Mouse (Mus musculus) kidney, adult 11 months (tissue): ENCODE measurements around the gene Dtnb.
"Not testable (repeated sequence)": the region's sequence is repeated elsewhere in the genome, so short reads cannot be mapped to it uniquely, and the experiment has no call there.

ENCODE experiments used
- DNase-seq: peaks from one replicate; pipeline ENCODE4 v3.0.0; 2022

Dtnb gene

DNA sequence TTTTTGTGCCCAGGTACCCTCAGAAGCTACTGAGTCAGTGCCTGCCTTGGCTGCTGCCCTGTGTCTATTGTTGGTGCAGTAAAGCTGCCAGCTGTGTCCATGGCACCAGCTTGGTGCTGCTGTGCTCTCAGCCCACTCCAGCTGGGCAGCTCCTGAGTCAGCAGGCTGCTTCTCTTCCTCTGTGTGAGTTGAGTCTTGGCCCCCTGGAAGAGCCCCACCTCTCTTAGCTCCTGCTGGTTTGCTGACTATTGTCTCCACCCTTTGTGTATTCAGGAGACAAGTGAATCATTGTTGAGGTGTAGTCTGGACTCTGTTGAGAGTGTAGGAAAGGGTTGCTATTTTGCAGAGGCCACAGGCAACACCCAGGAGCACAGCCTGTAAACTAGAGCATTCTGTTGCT lies 90.5 kb downstream of the Dtnb start:
- DNase-seq = no peak

DNA sequence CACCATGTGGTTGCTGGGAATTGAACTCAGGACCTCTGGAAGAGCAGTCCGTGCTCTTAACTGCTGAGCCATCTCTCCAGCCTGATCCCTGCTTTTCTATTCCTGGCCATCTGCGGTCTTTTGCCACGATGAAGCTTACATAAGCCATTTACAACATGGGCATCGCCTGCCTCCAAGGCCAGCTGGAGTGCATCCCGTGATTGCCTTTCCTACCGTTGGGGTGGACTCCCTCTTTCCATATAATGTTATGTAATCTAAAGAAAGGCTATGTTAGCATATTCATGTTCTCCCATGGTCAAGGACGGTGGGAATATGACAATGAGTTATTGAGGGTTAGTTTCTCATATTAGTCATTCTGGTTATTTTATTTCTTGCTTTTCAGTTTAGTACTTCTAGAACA lies 91.2 kb downstream of the Dtnb start:
- DNase-seq = no peak

DNA sequence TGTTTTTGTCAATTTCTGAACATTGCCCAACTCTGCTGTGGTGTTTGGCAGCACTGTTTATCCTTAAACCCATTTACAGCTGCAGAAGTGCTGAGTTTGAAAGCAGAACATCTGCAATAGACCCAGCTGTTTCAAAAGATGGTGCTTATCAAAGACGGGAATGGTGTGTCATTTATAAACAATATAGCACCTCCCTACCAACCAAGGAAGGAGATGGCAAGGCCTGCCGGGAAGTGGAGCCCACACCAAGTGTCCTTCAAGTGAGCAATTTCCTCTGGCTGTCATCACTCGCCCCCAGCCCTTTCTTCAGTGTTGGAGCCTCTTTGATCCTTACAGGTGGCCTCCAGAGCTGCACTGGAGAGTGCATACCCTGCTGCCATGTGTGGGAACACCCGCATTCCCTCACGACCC lies 97.8 kb downstream of the Dtnb start:
- no peak for DNase-seq

DNA sequence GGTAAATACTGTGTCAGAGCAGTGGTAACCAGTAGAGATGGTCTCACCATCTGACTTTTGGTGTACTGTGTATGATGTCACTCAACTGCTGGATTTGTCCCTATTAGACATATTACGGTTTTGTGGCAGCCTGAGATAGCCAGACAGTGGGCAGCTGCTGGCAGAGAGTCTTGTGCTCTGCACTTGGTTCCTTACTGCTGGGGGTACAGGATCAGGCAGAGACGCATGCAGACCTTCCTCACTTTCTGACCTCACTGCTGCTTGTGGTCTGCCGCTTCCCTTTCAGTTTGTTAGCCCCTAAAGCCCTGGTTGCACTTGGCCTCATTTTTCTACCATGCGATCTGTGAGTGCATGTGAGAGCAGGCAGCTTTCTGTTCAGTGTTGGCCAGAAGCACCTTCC lies 98.9 kb downstream of the Dtnb start:
- no peak for DNase-seq

DNA sequence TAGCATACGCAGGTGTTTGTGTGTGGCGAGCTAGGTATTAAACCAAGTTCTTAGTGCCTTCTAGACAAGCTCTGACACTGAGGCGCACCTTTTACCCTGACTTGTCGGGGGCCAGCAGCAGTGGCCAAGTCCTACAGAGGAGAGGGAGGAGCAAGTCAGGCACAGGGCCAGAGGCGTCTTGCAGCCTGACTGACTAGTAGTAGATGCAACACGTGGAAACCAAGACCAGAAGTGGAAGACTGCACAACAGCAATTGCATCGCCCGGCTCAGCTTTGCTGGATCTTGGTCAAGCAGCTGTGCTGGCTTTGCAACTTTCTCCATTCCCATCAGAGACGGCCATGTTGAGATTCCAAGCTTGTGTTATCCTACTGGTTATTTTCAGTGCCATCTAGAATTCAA lies 100.6 kb downstream of the Dtnb start:
- DNase-seq = peak; percentile 10

DNA sequence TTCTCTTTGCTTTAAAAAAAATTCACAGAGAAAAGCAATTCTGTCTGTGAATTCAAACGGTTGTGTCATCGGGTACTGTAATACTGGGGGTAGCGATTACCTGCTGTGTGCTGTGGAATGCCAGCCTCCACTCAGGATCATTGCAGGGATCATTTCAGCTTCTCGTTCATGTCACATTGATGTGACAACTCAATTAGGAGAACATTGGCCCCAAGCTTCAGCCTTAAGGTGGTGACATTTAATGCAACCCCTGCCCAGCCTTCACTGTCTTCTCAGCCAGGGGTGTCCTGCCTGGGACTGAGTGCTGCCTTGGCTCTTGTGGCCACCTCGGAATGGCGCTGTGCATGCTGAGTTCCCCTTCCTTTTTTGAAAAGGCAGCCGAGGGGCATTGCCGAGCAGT lies 101.7 kb downstream of the Dtnb start:
- no peak for DNase-seq

DNA sequence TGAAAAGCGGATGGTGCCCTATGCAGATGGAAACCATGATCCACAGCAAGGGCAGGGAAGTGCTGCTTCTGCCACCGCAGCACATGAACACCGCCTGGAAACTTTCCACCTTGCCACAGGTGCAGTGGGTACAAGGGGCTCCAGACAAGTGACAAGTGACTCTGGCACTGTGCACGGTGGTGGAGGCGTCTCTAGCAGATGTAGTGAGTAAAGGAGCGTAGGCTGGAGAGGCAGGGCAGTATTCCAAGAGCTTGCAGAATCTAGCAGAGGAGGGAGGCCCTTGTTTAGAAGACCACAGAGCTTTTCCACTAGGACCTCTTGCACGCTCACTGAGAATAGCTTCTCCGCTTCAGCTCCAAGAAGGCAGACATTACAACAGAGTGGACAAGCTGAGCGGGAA lies 102.7 kb downstream of the Dtnb start:
- DNase-seq = no peak

DNA sequence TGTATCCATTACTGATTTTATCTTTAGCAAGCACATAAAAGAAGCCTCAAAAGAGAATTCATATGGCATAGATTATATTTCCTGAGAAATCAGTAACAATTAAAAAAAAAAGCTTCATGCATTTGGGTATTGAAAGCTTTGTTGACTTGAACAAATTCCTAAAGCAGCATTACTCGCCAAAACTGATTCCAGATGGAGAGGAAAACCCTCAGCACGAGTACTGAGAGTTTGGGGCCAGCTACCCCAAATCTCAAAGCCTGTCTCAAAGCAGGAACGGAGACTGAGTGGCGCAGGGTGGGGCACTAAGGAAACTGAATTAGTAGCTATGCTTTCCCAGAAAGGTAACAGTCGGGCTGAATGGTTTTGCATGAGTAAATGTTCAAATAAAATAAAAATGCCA lies 108.5 kb downstream of the Dtnb start:
- DNase-seq = no peak

DNA sequence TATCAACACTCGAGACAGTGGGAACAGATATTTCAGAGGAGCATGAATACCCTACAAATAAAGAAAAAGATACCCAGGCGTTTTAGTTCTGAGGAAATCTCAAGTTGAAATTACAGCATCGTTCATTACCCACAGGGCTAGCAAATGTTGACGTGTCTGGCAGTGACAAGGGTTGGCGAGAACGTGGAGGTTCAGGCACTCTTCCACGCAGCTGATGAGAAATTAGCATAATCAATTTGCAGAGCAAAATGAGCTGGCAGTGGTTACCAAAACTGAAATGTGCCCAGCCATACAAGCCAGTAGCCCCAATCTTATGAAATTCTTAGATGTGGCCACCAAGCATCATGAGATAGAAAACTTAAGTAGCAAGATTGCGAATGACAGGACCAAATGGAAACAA lies 110.9 kb downstream of the Dtnb start:
- DNase-seq = no peak

DNA sequence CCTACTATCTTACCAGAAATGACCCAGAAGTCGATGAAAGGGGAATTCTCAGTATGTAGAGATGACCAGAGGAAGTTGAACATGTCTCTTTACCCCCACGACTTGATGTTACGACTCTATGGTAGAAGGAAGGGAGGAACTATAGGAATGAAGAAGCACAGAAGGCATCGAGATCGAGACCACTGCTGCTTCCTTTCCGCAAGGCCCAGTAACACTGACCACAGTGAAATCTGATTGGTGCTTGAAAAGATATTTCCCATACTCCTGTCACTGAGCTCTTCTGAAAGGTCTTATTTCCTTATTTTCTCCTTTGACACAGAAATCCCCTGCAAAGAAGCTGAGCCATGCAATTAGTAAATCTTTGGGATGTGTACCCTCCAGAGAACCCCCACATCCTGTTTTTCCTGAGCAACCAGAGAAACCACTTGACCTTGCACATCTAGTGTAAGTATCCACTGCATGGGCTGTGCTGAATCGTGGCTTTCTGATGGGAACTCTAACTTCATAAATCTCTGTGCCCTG lies 114.3 kb downstream of the Dtnb start:
- DNase-seq = no peak

DNA sequence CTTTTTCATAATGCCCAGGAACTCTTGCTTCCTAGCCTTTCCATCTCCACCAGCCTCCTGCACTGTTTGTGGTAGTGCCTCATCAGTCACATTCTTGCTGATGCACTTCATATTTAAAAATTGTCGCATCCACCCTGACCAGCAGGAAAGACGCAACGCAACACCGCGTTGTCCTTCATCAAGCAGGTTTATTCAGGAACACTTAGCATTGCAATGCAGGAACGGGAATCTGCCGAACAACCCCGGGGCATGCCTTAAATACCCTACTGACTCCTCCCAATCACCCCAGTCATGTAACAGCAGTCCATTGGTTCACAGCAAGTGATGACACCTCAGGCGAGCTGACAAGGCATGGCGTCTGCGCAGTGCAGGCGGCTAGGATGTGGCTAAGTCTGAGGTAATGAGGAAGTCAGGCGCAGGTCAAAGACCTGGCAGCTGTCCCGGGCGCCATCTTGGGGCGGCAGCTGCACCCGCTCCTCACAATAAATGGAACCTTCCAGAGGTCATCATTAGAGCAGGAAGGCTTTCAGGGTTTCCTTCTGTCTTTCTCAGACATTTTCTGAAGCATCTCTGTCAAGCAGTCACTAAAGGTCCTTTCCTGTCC lies 118.8 kb downstream of the Dtnb start:
- not testable (repeated sequence) for DNase-seq

DNA sequence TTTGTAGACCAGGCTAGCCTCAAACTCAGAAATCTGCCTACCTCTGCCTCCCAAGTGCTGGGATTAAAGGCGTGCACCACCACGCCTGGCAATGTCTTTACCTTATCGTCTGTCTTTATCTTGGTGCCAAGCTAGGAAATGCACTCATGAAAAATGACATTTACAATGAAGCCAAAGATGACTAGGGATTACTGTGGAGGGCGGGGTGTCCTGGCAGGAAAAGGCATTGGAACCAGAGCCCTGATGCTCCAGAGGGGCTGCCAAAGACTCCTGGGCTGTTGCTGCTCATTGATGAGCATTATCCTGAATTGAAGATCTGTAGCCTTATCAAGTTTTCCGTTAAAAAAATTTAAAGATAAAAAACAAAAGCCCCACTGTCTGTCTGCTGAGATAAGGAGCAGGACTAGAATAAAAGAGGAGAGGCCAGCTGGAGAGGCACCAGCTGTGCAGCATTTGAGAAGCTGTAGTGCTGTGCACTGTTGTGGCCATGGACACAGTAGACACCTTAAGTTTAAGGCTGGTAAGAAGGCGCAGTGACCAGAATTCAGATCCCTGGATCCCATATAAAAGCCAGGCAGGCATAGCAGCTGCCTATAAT lies 120.7 kb downstream of the Dtnb start:
- no peak for DNase-seq

DNA sequence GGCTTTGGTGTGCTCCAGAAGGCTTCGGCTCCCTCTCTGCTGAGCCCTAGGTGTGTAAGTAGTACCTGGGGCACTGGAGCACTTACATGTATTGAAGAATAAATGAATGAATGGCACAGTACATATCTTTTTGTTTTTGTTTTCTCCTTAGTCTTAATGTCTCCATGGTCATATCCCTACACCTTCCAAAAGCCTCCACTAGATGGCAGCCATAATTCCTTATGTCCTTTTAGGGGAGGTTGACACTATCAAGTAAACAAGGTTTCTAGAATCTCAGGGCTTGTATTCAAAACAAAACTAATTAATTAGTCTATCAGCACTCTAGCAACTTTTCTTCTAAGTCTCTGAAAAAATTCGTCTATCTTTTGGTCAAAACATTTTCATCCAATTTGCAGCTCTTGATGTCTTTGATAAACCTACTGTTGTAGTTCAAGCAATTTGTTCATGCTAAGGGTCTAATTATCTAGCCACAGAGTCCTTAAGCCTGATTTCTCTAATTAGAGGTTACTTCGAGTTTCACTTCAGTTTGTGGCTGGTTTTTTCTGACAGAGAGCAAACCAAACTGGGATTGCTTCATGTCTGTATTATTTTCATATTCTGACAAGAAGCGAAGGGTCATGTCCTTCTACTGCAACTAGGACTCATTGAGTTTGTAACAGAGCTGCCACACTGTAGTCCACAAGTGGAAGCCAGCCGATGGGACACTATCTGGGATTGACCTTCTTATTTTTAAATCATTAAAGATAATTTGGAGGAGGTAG lies 123.7 kb downstream of the Dtnb start:
- DNase-seq = no peak

DNA sequence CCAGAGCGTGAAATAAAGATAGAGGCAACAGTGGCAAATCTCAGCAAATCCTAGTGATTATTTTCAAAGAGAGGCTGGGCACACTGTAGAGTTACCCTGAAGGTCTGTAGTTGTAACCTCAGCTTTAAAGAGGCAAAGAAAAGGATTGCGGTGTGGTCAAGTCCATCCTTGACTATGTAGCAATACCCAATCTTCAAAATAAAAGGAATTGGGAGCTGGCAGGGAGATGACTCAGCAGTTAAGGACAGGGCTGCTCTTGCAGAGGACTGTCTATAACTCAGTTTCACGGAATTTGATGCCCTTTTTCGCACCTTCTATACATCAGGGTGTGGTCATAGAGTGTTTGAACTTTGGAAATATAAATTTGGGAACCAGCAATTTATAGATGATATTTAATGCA lies 128.3 kb downstream of the Dtnb start:
- no peak for DNase-seq

DNA sequence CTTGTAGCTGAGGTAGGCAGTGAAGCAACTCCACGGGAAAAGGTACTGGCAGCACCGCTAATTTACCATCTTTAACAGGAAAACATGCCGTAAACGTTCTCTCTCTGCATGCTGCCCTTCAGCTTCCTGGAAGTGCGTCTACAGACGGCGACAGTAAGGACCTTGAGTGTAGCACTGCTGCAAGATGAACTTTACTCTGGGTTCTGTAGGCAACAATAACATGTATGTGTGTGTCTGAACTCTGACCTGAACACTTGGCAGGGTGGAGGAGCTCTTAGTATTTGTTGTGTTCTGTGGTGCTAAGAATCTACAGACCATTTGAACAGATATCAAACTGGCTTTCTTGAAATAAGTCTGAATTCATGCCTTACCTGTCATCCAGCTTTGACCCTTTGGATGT lies 130.7 kb downstream of the Dtnb start:
- DNase-seq = no peak

DNA sequence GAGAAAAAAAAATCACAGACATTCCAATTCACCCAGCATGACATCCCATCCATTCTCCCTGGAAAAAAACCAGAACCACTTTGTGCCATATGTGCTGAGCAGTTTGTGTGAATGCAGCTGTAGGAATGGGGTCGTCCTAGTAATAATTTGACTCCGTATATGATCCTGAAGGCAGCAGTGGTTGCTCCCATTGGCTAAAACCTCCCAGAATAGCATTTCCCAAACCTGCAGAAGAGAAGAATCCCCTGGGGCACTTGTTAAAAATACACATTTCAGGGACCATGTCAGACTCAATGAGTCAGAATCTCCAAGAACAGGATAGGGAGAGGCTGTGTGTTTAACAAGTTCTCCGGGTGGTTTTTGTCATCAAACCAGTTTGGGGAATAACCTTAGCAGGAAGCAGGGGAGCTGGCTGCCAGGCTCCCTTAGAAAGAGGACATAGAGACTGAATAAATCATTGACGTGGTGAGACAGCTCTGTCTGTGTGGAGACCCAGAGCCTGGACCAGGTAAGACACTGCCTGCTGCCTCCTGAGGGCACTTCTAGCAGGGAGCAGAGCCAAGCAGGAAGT lies 147.1 kb downstream of the Dtnb start:
- no peak for DNase-seq

DNA sequence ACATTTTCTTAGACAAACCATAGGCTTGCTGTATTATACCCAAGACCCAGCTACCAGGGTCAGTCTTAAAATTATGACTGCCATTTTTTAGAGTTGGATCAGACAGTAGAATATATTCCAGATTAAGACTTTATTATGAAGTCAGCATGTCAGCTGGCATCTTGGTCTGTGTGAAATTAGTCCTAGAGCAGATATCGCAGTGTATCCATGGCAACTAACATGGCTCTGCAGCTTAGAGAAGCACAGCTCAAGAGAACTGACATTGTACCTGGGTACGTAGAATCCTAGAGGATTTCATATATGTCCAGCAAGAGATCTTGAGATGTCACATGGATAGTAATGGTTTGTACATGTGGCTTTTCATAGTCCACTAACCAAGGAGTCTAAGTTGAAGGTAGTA lies 148.3 kb downstream of the Dtnb start:
- DNase-seq = no peak

DNA sequence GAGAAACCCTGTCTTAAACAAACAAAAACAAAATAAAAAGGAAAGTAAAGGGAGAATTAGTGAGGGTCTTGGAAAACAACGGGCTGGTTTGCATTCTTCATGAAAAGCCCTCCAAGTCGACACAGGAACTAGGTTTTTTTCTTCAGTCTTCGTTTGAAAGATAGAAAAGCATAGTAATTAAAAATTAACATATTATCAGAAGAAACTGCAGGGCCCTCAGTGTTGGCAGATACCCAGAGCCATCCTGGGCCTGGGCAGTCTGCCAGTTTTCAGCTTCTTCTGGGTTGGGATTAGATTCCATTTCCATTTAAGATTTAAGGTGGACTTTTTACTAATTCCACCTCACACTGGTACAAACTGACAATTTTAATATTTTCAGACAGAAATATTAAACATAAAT lies 151.6 kb downstream of the Dtnb start:
- DNase-seq = peak; percentile 59

DNA sequence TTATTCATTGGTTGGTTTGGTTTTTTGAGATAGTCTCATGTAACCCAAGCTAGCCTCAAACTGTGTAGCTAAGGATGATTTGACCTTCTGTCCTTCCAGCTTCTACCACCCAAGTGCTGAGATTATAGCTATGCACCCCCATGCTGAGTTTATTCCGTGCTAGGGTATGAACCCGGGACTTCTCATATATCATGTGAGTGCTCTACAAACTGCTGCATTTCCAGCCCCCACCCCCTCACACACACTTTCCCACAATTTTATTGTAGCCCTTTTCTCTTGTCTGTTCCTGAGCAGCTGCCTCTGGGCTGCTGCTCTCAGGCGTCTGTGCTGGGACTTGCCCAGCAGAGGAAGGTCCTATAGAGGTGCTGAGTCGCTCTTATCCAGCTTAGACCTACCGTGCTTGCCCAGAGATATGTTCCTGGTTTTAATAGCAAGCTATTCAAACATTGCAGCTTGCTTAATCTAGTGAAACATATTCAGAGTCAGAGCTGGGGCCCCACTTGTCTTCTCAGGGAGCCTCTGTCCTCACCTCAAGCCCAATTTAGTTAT lies 152.7 kb downstream of the Dtnb start:
- DNase-seq = no peak

DNA sequence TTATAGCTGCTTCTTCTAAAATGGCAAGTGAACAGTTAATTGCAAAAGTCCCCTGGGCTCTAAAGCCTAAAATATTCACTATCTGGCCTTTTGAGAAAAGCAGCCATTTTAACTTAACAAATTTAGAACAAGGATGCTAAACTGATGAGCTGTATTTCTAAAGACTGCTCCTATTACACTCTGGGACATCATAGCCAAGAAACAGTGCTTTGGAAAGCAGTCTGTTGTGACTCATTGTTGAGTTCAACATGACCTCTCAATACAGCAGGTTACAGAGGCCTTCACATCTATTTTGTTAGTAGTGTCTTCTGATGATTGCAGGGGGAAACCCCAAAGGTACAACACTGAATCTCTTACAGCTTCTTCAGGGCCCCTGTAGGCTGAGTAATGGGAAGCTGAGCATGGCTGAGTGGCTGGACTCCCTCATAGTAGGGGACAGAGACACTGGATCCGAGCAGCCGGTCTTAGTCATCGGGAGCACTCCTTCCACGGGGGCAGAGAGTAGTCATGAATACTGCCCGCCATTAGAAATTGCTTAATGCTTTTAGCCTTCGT lies 157.4 kb downstream of the Dtnb start:
- no peak for DNase-seq

DNA sequence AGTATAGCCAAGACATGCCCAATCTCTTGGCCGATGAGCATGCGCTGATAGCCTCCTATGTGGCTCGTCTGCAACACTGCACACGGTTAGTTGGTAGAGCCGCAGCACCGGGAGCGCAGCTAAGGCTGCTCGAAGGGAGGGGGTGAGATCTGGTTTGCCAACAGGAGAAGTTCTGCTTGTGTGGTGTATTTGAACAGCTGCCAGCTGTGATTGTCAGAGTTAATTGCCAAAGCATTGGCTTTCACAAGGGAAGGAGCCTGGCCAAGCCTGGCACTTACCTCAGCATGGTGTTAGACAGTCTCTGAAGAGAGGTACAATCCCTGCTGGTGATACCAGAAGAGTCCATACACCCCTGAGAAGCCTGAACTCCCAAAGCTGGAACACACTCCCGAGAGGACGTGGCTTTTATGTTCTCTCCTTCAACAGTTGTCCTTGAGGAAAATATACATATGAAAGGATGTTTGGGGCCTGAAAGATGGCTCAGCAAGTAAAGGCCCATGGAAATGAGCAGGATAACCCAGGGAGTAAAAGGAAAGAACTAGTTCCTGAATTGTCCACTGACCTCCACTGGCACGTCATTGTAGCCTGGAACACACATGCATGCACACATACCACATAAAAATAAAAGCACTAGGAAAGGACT lies 160.6 kb downstream of the Dtnb start:
- peak; percentile 23 for DNase-seq

DNA sequence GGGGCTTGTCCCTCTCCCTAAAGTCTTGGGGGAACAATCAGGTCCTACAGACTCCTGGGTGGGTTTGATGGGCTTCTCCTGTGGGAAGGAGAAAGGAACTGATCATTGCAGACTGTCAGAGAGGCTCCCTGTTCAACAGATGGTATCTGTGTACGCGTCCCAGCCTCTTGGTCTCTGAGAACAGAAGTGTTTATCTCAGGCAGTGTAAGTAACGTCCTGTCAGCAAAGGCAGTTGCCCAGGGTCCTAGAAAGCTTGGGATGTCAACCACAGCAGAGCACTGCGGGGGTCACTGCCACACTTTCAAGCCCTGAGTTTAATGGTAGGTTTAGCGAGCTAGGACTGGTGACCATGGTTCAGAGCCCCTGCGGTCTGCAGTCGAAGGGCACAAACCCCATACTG lies 161.1 kb downstream of the Dtnb start:
- DNase-seq = no peak

DNA sequence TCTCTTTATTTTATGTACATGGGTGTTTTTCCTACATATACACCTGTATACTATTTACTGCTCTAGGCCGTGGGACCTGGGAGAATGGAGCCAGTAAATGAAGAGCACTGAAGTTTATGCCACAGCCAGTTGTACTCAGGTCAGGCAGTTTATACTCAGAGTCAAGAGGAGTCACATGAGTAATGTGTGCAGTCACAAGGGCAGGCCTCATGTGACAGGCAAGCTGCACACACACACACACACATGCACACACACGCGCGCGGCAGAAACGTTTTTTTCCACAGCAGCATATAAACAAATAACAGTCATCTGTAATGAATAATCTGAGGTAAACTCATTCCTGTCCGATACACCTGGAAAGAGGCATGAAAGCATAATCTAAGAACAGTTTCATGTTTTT lies 164.8 kb downstream of the Dtnb start:
- peak; percentile 46 for DNase-seq
